Mouse (Mus musculus) NIH3T3 (cell line): ENCODE data around the gene Trappc10.
A peak's percentile ranks its signal among the peaks of the same experiment; 100 is the strongest.

Source experiments
- DNase-seq: peaks from one replicate; pipeline ENCODE4 v3.0.0-alpha.2; 2012; ENCODE audit warnings: low read depth

Trappc10 gene

GRCm38 (mm10) chr10:78258142-78258675 is 13.8 kb upstream of the Trappc10 start:
- no peak for DNase-seq

GRCm38 (mm10) chr10:78255646-78256059 is 11.2 kb upstream of the Trappc10 start:
- peak; percentile 75 for DNase-seq

- no peak for DNase-seq
These were observed 2.8 kb upstream of the Trappc10 start for GRCm38 (mm10) chr10:78247206-78247605.

GRCm38 (mm10) chr10:78246725-78247124 is 2.3 kb upstream of the Trappc10 start:
- no peak for DNase-seq

DNA sequence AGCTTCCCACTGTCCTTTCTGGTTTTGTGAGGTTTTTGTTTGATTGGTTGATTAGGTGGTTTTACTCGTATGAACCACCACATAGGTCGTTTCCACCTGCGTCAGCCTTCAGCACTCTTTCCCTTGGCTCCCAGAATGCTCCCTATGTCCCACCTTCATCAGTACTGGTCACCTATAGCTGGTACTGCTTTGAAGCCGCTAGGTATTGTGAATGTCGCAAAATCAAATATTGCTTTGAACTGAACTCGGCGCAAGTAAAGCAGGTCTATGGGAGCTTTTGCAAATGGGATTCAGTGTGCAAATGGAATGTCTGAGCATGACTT is 745 bp upstream of the Trappc10 start:
- no peak for DNase-seq

DNA sequence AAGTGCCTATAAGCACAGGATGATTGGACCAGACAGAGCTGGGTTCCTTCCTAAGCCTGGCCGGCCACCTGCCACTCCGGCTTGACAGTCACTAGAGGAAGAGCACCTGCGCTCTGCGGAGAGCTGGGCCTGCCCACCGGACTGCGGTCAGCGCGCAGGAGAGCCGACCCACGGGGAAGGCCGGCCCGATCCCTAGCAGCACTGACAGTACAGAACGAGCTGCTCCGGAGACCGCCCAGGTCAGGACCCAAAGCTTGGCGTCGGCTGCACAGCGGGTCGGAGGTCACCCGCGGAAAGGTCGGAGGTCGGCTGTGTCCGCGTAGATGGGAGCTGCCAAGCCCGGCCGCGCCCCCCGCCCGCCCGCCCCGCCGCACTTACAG is 393 bp downstream of the Trappc10 start:
- DNase-seq = peak; percentile 30

DNA sequence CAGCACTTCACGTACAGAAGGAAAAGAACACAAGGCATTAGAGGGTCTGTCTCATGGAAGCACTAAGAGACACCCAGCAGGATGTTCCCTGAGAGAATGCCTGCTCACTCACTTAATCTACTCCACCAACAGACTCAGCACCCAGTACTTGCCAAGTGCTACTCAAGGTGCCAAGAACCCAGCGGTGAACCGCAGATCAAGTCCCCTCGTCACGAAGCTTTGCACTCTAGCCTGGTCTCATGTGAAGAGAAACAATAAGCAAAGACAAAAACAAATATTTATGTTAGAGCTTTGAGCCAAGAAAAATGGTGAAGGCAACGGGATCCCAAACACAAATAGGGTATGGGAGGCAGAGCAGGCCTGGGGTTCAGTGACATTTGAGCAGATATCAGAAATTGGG is 5.5 kb downstream of the Trappc10 start:
- DNase-seq = no peak

GRCm38 (mm10) chr10:78238297-78238696 is 6.1 kb downstream of the Trappc10 start:
- no peak for DNase-seq

DNA sequence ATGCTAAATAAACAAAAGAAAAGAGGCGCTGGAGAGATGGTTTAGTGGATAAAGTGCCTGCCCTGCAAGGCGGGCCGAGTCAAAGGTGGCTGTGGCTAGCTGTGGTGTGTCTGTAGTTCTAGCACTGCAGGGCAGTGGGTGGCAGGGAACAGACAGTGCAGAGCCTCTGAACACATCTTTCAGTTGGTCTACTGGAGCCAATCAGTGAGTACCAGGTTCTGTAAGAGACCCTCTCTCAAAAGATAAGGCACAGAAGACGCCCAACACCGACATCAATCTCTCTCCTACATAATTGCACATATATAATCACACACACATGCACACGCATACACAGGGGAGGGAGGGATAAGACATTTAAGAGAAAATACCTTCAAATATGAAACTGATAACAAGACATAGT is 6.6 kb downstream of the Trappc10 start:
- no peak for DNase-seq

DNA sequence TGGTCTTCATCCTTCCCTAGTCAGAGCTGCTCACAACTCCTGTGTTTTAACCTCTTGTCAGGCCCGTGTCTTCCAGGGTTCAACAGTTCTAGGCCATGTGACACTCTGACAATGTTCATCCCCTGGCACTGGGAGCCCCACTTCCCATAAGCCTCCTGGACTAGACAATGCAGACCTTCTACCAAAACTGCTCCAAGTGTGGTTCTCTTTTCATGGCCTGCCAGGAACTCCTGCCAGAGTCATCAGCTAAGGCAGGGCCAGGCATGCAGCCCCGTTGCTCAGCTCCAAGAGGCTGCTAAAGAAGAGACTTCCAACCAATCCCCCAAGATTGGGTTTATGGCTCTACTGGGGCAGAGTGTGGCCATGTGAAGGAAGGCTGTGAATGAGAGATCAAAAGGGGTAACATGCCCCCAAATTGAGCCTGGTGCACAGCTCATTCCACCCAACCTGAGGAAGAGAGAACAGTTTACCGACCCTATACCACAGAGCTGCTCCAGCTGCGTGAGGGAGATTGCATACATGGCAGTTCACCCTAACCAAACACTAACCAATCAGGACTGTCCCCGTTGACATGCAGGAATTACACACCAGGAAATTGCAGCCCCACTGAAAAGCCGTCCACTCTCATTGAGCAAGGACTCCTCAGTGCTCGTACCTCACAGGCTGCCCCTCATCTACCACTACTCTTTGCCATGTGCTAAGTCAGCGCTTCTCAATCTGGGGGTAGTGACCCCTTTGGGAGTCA is 7.4 kb downstream of the Trappc10 start:
- DNase-seq = no peak

DNA sequence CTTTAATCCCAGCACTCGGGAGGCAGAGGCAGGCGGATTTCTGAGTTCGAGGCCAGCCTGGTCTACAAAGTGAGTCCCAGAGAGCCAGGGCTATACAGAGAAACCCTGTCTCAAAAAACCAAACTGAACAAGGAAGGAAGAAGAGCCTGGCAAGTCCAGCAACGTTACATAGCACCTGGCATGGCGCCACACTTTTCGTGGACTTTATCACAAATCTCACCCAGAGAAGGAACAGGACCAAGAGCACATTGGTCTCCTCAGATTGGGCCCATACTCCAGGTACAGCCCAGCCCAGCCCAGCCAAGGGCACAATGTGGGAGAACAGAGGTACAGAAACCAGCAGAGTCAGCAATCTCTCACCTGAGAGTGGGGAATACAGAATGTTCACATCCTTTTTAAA is 10.7 kb downstream of the Trappc10 start:
- DNase-seq = no peak

DNA sequence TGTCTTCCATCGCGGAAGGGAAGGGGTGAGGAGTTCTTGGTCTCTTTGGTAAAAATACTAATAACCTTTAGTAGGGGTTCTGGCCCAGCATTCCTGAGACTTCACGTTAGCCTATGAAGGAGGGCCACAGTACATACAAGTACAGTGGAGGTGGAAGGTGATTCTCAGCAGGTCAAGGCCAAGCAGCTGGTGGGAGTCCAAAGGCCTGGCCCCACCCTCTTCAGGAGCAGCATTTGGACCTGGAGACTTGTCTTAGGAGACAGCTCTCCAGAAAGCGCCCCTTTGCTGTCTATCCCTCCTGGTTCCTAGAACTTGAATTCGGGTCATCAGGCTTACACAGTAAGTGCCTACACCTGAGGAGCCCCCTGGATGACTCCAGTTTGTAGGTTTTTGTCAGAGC is 11.3 kb downstream of the Trappc10 start:
- DNase-seq = no peak

DNA sequence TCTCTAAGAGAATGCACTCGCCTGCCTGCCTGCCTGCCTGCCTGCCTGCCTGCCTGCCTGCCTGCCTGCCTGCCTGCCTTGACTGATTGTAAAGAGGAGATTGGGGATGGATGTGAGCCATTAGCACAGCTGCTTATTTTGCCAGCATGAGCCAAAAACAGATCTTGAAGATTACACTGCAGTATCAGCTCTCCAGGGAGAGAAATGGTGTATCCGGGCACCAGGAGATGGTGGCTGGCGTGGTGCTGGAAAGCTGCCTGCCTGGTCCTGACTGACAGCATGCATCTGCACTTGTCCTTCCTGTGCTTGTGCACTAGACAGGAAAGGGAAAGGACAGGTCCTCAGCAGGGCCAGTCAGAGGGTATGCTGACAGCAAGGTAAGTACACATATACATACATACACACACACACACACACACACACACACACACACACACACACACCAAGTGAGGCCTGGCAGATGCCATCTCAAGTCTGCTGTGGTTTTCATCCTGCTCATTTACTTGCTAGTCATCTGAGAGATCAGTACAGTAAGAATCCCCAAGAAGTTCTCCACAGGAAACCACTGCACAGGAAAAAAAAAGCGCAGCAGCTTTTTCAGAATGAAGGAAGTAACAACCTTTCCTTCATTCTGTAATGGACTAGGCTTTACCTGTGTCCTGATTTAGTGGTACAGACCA is 12.0 kb downstream of the Trappc10 start:
- DNase-seq = no peak

DNA sequence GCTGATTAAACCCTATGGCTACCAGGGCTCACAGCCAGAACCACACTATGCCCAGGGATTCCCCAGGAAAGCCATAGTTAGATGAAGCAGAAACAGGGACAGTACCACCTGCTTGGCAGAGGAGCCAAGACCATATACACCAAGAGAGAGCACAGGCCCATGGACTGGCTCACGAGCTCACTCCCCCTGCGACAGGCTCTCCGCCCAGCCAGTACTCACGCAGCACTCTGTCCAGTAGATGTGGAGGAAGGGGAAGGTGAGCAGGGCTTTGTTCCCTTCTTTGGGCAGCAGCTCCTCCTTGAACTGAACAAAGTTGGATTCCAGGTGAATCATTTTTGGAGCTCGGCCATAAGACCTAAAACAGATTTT is 15.9 kb downstream of the Trappc10 start:
- DNase-seq = no peak

- DNase-seq = no peak
These were observed 16.4 kb downstream of the Trappc10 start for GRCm38 (mm10) chr10:78227875-78228559.

- DNase-seq = no peak
These were observed 20.3 kb downstream of the Trappc10 start for GRCm38 (mm10) chr10:78224136-78224535.

- no peak for DNase-seq
These were observed 21.5 kb downstream of the Trappc10 start for GRCm38 (mm10) chr10:78222908-78223307.

DNA sequence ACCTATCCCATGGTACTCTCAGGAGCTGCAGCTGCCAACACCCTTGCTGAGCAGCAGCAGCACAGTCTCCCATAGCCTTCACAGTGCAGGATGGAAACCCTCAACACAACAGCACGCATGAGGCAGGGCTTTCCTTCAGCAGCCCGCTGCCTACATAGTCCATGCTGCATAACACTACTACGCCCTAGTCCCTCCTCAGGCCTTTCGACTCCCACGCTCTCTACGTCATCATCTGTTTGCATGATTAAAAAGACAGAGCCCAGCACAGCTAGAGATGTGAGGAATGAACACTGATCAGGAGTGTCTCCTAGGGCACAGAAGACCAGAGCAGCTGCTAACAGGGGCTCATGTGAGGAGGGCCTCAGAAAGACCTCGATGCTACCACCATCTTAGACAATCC is 23.1 kb downstream of the Trappc10 start:
- no peak for DNase-seq

- no peak for DNase-seq
These were observed 24.9 kb downstream of the Trappc10 start for GRCm38 (mm10) chr10:78219528-78219927.

GRCm38 (mm10) chr10:78218576-78218975 is 25.9 kb downstream of the Trappc10 start:
- DNase-seq = no peak

DNA sequence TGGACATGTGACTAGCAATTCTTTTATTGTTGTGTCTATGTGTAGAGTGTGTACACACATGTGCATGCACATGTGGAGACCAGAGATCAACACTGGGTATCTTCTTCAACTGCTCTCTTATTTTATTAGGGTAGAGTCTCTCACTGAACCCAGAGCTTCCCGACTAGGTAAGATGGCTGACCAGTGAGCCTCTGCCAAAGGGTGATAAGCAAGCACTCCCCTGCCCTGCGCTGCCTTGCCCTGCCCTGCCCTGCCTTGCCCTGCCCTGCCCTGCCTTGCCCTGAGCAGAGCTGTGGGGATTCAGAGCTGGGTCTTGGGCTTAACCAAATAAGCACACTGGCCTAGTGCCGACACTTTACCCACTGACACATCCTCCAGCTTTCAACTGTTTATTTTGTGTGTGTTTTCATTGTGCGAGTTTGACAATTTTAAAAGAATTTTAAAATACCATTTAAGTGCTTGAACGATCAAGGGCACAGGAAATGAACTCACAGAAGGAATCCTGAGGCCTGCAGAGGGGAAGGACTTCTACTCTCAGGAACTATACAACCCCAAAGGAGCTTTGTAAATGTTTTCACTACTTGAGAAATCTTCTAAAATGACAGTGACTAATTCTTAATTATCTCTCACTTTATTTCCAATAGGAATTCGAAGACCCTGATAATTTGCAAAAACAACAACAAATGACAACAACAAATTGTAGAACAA is 27.9 kb downstream of the Trappc10 start:
- DNase-seq = no peak

- no peak for DNase-seq
These were observed 30.1 kb downstream of the Trappc10 start for GRCm38 (mm10) chr10:78214371-78214770.
